Mouse (Mus musculus) neural tube, embryonic 11.5 days (tissue): ENCODE data around the gene Nckap5. TPM values are rescaled to one million over a fixed set of nuclear protein-coding genes. Genes with fewer than 3 reads are reported as not detected.

Experiments used
- ATAC-seq: fragments of 200-750 bp; cut with Nextera tagmentation; 2 replicates; pipeline ENCODE4 v1.8.0; 2017; ENCODE audit warnings: moderate number of reproducible peaks, mild to moderate bottlenecking, moderate TSS enrichment, moderate library complexity; ENCODE audit not compliant: insufficient read depth, low FRiP score, low TSS enrichment
- DNase-seq: peaks from one replicate; pipeline ENCODE4 v3.0.0-alpha.2; 2015; ENCODE audit warnings: low spot score
- H3K27ac ChIP-seq: fragments of 300-500 bp; sonication (generic); 2 replicates; pipeline ENCODE4 v1.5.1; 2014; ENCODE audit warnings: low read depth, mild to moderate bottlenecking, low read length
- H3K27me3 ChIP-seq: fragments of 300-500 bp; sonication (generic); 2 replicates; pipeline ENCODE4 v1.6.1; 2014; ENCODE audit warnings: mild to moderate bottlenecking, low read length, mixed read lengths; ENCODE audit not compliant: control insufficient read depth, insufficient read depth
- H3K36me3 ChIP-seq: fragments of 300-500 bp; sonication (generic); 2 replicates; pipeline ENCODE4 v1.6.1; 2014; ENCODE audit warnings: mild to moderate bottlenecking, low read length, moderate library complexity, mixed read lengths; ENCODE audit not compliant: control insufficient read depth, insufficient read depth
- H3K4me1 ChIP-seq: fragments of 300-500 bp; sonication (generic); 2 replicates; pipeline ENCODE4 v1.6.1; 2014; ENCODE audit warnings: low read length, mixed read lengths; ENCODE audit not compliant: control insufficient read depth, insufficient read depth
- H3K4me2 ChIP-seq: fragments of 300-500 bp; sonication (generic); 2 replicates; pipeline ENCODE4 v1.6.1; 2014; ENCODE audit warnings: low read depth, mild to moderate bottlenecking, moderate library complexity
- H3K4me3 ChIP-seq: fragments of 300-500 bp; sonication (generic); 2 replicates; pipeline ENCODE4 v1.5.1; 2014; ENCODE audit warnings: low read depth, low read length
- H3K9ac ChIP-seq: fragments of 300-500 bp; sonication (generic); 2 replicates; pipeline ENCODE4 v1.6.1; 2014; ENCODE audit warnings: mild to moderate bottlenecking, low read length
- H3K9me3 ChIP-seq: fragments of 300-500 bp; sonication (generic); 2 replicates; pipeline ENCODE4 v1.6.1; 2016; ENCODE audit warnings: low read length; ENCODE audit not compliant: control insufficient read depth
- WGBS: fragments of 180-500 bp; shearing (Covaris S2); extraction: QIAGEN DNeasy Blood & Tissue Kit; methylation state at CpG from one replicate; pipeline ENCODE4 v1.1.7; 2014; 5-methylcytosine and 5-hydroxymethylcytosine counted together
- polyA plus RNA-seq: library from polyadenylated mRNA; unstranded; fragments of >200 nt; fragmentation: Nextera tagmentation; extraction: Ambion mirVana; gene quantifications from 2 replicates; pipeline ENCODE4 v1.2.1, GENCODE M21; 2014

The Nckap5 gene
- polyA plus RNA-seq, 1 experiment from 2014 or later = 20.6 TPM

- no peak overlapping the region for H3K9ac ChIP-seq
- H3K27me3 ChIP-seq = no peaks in the 10 kb centered on the region
- no peaks in the 10 kb centered on the region for H3K4me1 ChIP-seq
- ATAC-seq (no peak; the same call in 1 of the 2 replicates), DNase-seq (peak; percentile 35)
- H3K27ac ChIP-seq = no peak overlapping the region
- H3K36me3 ChIP-seq = no peaks in the 10 kb centered on the region
- no peaks in the 10 kb centered on the region for H3K9me3 ChIP-seq
- H3K4me2 ChIP-seq = no peak overlapping the region
- no peak overlapping the region for H3K4me3 ChIP-seq
- WGBS = 43% methylated on average over 5 of the region's 5 CpGs
Observed at GRCm38 (mm10) chr1:126431594-126431993, 399.0 kb downstream of the Nckap5 start.

- ATAC-seq = no peak
- H3K4me2 ChIP-seq = no peak overlapping the region
- H3K36me3 ChIP-seq = no peaks in the 10 kb centered on the region
- no peaks in the 10 kb centered on the region for H3K9me3 ChIP-seq
- H3K4me3 ChIP-seq = no peak overlapping the region
- no peak for DNase-seq
- no peaks in the 10 kb centered on the region for H3K27me3 ChIP-seq
- WGBS = 81% methylated on average over 5 of the region's 5 CpGs
- H3K27ac ChIP-seq = no peak overlapping the region
- H3K4me1 ChIP-seq = no peaks in the 10 kb centered on the region
- no peak overlapping the region for H3K9ac ChIP-seq
Observed at GRCm38 (mm10) chr1:126411426-126411825, 419.2 kb downstream of the Nckap5 start.

GRCm38 (mm10) chr1:126407886-126408285, 422.7 kb downstream of the Nckap5 start:
- Histone ChIP-seq H3K36me3 (no peaks in the 10 kb centered on the region), H3K27ac (no peak overlapping the region), H3K4me2 (no peak overlapping the region), H3K4me3 (no peak overlapping the region), H3K9me3 (no peaks in the 10 kb centered on the region), H3K9ac (no peak overlapping the region), H3K4me1 (no peaks in the 10 kb centered on the region), H3K27me3 (no peaks in the 10 kb centered on the region)
- WGBS = 20% methylated on average over 4 of the region's 4 CpGs
- DNase-seq = peak; percentile 49
- ATAC-seq = no peak

- no peak overlapping the region for H3K27ac ChIP-seq
- H3K4me3 ChIP-seq = no peak overlapping the region
- no peak overlapping the region for H3K4me2 ChIP-seq
- H3K9me3 ChIP-seq = no peaks in the 10 kb centered on the region
- no peaks in the 10 kb centered on the region for H3K27me3 ChIP-seq
- WGBS = 70% methylated on average over 2 of the region's 2 CpGs
- H3K9ac ChIP-seq = no peak overlapping the region
- no peak for DNase-seq
- ATAC-seq = no peak
- H3K36me3 ChIP-seq = no peaks in the 10 kb centered on the region
- H3K4me1 ChIP-seq = no peaks in the 10 kb centered on the region
Observed at GRCm38 (mm10) chr1:126405543-126405942, 425.1 kb downstream of the Nckap5 start.

- Histone ChIP-seq H3K4me2 (no peak overlapping the region), H3K4me1 (no peaks in the 10 kb centered on the region), H3K27me3 (no peaks in the 10 kb centered on the region), H3K9me3 (no peaks in the 10 kb centered on the region), H3K36me3 (no peaks in the 10 kb centered on the region), H3K27ac (no peak overlapping the region), H3K9ac (no peak overlapping the region), H3K4me3 (no peak overlapping the region)
- DNase-seq (no peak), ATAC-seq (no peak)
Observed at GRCm38 (mm10) chr1:126403970-126404369, 426.6 kb downstream of the Nckap5 start.

- no peaks in the 10 kb centered on the region for H3K36me3 ChIP-seq
- DNase-seq (no peak), ATAC-seq (no peak)
- WGBS = 86% methylated on average over 4 of the region's 4 CpGs
- H3K9me3 ChIP-seq = no peaks in the 10 kb centered on the region
- no peak overlapping the region for H3K4me3 ChIP-seq
- no peak overlapping the region for H3K9ac ChIP-seq
- no peak overlapping the region for H3K27ac ChIP-seq
- no peak overlapping the region for H3K4me2 ChIP-seq
- H3K27me3 ChIP-seq = no peaks in the 10 kb centered on the region
- H3K4me1 ChIP-seq = no peaks in the 10 kb centered on the region
Observed at GRCm38 (mm10) chr1:126391204-126391603, 439.4 kb downstream of the Nckap5 start.

- Histone ChIP-seq H3K36me3 (no peaks in the 10 kb centered on the region), H3K9ac (no peak overlapping the region), H3K27ac (no peak overlapping the region), H3K4me2 (no peak overlapping the region), H3K4me1 (no peaks in the 10 kb centered on the region), H3K27me3 (no peaks in the 10 kb centered on the region), H3K4me3 (no peak overlapping the region), H3K9me3 (no peaks in the 10 kb centered on the region)
- DNase-seq (no peak), ATAC-seq (no peak)
- 73% methylated on average over 9 of the region's 9 CpGs for WGBS
Observed at GRCm38 (mm10) chr1:126377339-126377980, 453.1 kb downstream of the Nckap5 start.

- ATAC-seq (no peak), DNase-seq (no peak)
- no peaks in the 10 kb centered on the region for H3K27me3 ChIP-seq
- no peak overlapping the region for H3K4me3 ChIP-seq
- 61% methylated on average over 2 of the region's 2 CpGs for WGBS
- H3K36me3 ChIP-seq = no peaks in the 10 kb centered on the region
- H3K9ac ChIP-seq = no peak overlapping the region
- no peak overlapping the region for H3K4me2 ChIP-seq
- H3K9me3 ChIP-seq = no peaks in the 10 kb centered on the region
- H3K4me1 ChIP-seq = no peaks in the 10 kb centered on the region
- no peak overlapping the region for H3K27ac ChIP-seq
Observed at GRCm38 (mm10) chr1:126366736-126367135, 463.9 kb downstream of the Nckap5 start.

- DNase-seq = no peak
- Histone ChIP-seq H3K27me3 (no peaks in the 10 kb centered on the region), H3K4me1 (no peaks in the 10 kb centered on the region), H3K4me2 (no peak overlapping the region), H3K4me3 (no peak overlapping the region), H3K9ac (no peak overlapping the region), H3K9me3 (no peaks in the 10 kb centered on the region), H3K36me3 (no peaks in the 10 kb centered on the region), H3K27ac (no peak overlapping the region)
- 81% methylated on average over 6 of the region's 6 CpGs for WGBS
- ATAC-seq = no peak
Observed at GRCm38 (mm10) chr1:126364556-126364955, 466.0 kb downstream of the Nckap5 start.
